Mouse (Mus musculus): ENCODE measurements around the gene Slc8a1.

- TF ChIP-seq CTCF (IDR thresholded peaks at IDR 0.05): no peak
- TF ChIP-seq POLR2A (IDR thresholded peaks at IDR 0.05; ENCODE audit: insufficient read depth, low read depth, low read length): no peak
- no peak for TF ChIP-seq EP300 (IDR thresholded peaks at IDR 0.05; ENCODE audit: insufficient read depth, low read depth, low read length)
Measured at GRCm38 (mm10) chr17:81391478-81391877, 346.7 kb downstream of the Slc8a1 start.

Measured in heart, adult 2 months (tissue).